Mouse (Mus musculus) CH12.LX (cell line): ENCODE data around the gene Selplg. TPM values are rescaled to one million over a fixed set of nuclear protein-coding genes. Genes with fewer than 3 reads are reported as not detected.

Experiments
- DNase-seq: peaks from one replicate; pipeline ENCODE4 v3.0.0-alpha.2; 2013; ENCODE audit errors: extremely low read depth
- H3K27ac ChIP-seq: 2 replicates; pipeline ENCODE4 v1.5.1; 2012; ENCODE audit warnings: low read depth, mild to moderate bottlenecking, control low read depth, moderate library complexity; ENCODE audit not compliant: insufficient read depth
- H3K27me3 ChIP-seq: replicated peaks from 2 replicates; pipeline ENCODE3; 2012; ENCODE audit warnings: inconsistent platforms
- H3K36me3 ChIP-seq, 2 experiments: replicated peaks in 1 of 2; 2 replicates each; pipeline versions ENCODE3 to v1.6.1; 2012; ENCODE audit warnings: inconsistent platforms in 1 of 2, low read length in 1 of 2, mild to moderate bottlenecking in 1 of 2, mixed read lengths in 1 of 2, moderate library complexity in 1 of 2; ENCODE audit not compliant: control insufficient read depth in 1 of 2, insufficient read depth in 1 of 2
- H3K4me1 ChIP-seq, 2 experiments: 2 replicates each; pipeline ENCODE4 v1.6.1; 2012; ENCODE audit warnings: inconsistent platforms in 1 of 2, moderate library complexity in 1 of 2; ENCODE audit not compliant: insufficient read depth in 2 of 2, control insufficient read depth in 1 of 2
- H3K4me2 ChIP-seq: 2 replicates; pipeline ENCODE4 v1.6.1; 2012; ENCODE audit warnings: low read depth, mild to moderate bottlenecking, control low read depth; ENCODE audit not compliant: poor library complexity, insufficient read depth, severe bottlenecking
- H3K4me3 ChIP-seq, 3 experiments: fragments of 150-350 bp in 1 of 3; sonication (generic) in 1 of 3; replicated peaks in 1 of 3; 2 replicates each; pipeline versions ENCODE3 to v1.5.1; 2011 to 2012; ENCODE audit warnings: low read depth in 2 of 3, low read length in 2 of 3, mild to moderate bottlenecking in 2 of 3, moderate library complexity in 2 of 3, control low read depth in 1 of 3, improper control_type of control experiment in 1 of 3, inconsistent platforms in 1 of 3, mixed read lengths in 1 of 3; ENCODE audit not compliant: poor library complexity in 1 of 3
- H3K79me2 ChIP-seq: replicated peaks from 2 replicates; pipeline ENCODE4 v1.6.1; 2012; ENCODE audit warnings: mild to moderate bottlenecking, moderate library complexity; ENCODE audit not compliant: control insufficient read depth, poor library complexity, insufficient read depth, severe bottlenecking; ENCODE audit errors: extremely low read depth
- H3K9ac ChIP-seq: 2 replicates; pipeline ENCODE4 v1.6.1; 2012; ENCODE audit warnings: low read depth, mild to moderate bottlenecking, control low read depth, moderate library complexity; ENCODE audit not compliant: insufficient read depth
- H3K9me3 ChIP-seq: replicated peaks from 2 replicates; pipeline ENCODE3; 2012; ENCODE audit warnings: low read length, inconsistent platforms, mixed read lengths
- BHLHE40 ChIP-seq: IDR thresholded peaks from 2 replicates; pipeline ENCODE4 v1.6.1; 2011; ENCODE audit warnings: mild to moderate bottlenecking, low read depth, low read length, improper control_type of control experiment
- CHD1 ChIP-seq: IDR thresholded peaks from 2 replicates; pipeline ENCODE4 v1.6.1; 2012; ENCODE audit warnings: low read depth, low read length, improper control_type of control experiment, inconsistent platforms
- CHD2 ChIP-seq: IDR thresholded peaks from 2 replicates; pipeline ENCODE4 v1.6.1; 2011; ENCODE audit warnings: low read length, improper control_type of control experiment
- CTCF ChIP-seq, 2 experiments: IDR thresholded peaks in 1 of 2; conservative IDR thresholded peaks in 1 of 2; 2 replicates each; pipeline ENCODE4 v1.5.1; 2011 to 2012; ENCODE audit warnings: low read depth in 2 of 2, low read length in 2 of 2, improper control_type of control experiment in 1 of 2, inconsistent platforms in 1 of 2, mild to moderate bottlenecking in 1 of 2, moderate library complexity in 1 of 2
- E2F4 ChIP-seq: IDR thresholded peaks from 2 replicates; pipeline ENCODE4 v1.6.1; 2011; ENCODE audit warnings: low read depth, low read length, improper control_type of control experiment; ENCODE audit not compliant: insufficient replicate concordance
- ELF1 ChIP-seq: IDR thresholded peaks from 2 replicates; pipeline ENCODE4 v1.6.1; 2014; ENCODE audit warnings: low read depth, mild to moderate bottlenecking, inconsistent platforms, low read length, improper control_type of control experiment
- EP300 ChIP-seq: IDR thresholded peaks from 2 replicates; pipeline ENCODE4 v1.6.1; 2011; ENCODE audit warnings: low read length, improper control_type of control experiment
- ETS1 ChIP-seq: conservative IDR thresholded peaks from 2 replicates; pipeline ENCODE4 v1.6.1; 2012; ENCODE audit warnings: low read depth, mild to moderate bottlenecking, inconsistent platforms, low read length, improper control_type of control experiment, moderate library complexity
- GABPA ChIP-seq: IDR thresholded peaks from 2 replicates; pipeline ENCODE4 v1.6.1; 2012; ENCODE audit warnings: low read depth, low read length, improper control_type of control experiment, inconsistent platforms; ENCODE audit not compliant: insufficient replicate concordance
- HCFC1 ChIP-seq: IDR thresholded peaks from 2 replicates; pipeline ENCODE4 v1.6.1; 2012; ENCODE audit warnings: low read depth, mild to moderate bottlenecking, inconsistent platforms, low read length, improper control_type of control experiment
- IRF4 ChIP-seq: IDR thresholded peaks from 2 replicates; pipeline ENCODE4 v1.6.1; 2014; ENCODE audit warnings: low read depth, mild to moderate bottlenecking, inconsistent platforms, low read length, improper control_type of control experiment
- JUN ChIP-seq: IDR thresholded peaks from 2 replicates; pipeline ENCODE4 v1.6.1; 2011; ENCODE audit warnings: low read depth, mild to moderate bottlenecking, low read length, improper control_type of control experiment, moderate library complexity; ENCODE audit not compliant: insufficient read depth
- JUND ChIP-seq: conservative IDR thresholded peaks from 2 replicates; pipeline ENCODE4 v1.6.1; 2011; ENCODE audit warnings: low read depth, low read length, improper control_type of control experiment
- KAT2A ChIP-seq: IDR thresholded peaks from 2 replicates; pipeline ENCODE4 v1.6.1; 2012; ENCODE audit warnings: low read length, improper control_type of control experiment, inconsistent platforms; ENCODE audit not compliant: insufficient replicate concordance
- MAFK ChIP-seq: IDR thresholded peaks from 2 replicates; pipeline ENCODE4 v1.6.1; 2011; ENCODE audit warnings: low read length, improper control_type of control experiment; ENCODE audit not compliant: insufficient replicate concordance
- MAX ChIP-seq: IDR thresholded peaks from 2 replicates; pipeline ENCODE4 v1.6.1; 2011; ENCODE audit warnings: low read length, improper control_type of control experiment
- MAZ ChIP-seq: IDR thresholded peaks from 2 replicates; pipeline ENCODE4 v1.6.1; 2012; ENCODE audit warnings: low read depth, mild to moderate bottlenecking, inconsistent platforms, low read length, improper control_type of control experiment, moderate library complexity
- MEF2A ChIP-seq: IDR thresholded peaks from 2 replicates; pipeline ENCODE4 v1.6.1; 2014; ENCODE audit warnings: low read depth, mild to moderate bottlenecking, inconsistent platforms, low read length, improper control_type of control experiment, borderline replicate concordance
- MYC ChIP-seq: IDR thresholded peaks from 2 replicates; pipeline ENCODE4 v1.6.1; 2011; ENCODE audit warnings: low read depth, mild to moderate bottlenecking, improper control_type of control experiment, low read length
- NELFE ChIP-seq: IDR thresholded peaks from 2 replicates; pipeline ENCODE4 v1.6.1; 2011; ENCODE audit warnings: low read depth, low read length, improper control_type of control experiment
- NRF1 ChIP-seq: IDR thresholded peaks from 2 replicates; pipeline ENCODE4 v1.6.1; 2014; ENCODE audit warnings: low read depth, mild to moderate bottlenecking, inconsistent platforms, low read length, improper control_type of control experiment, moderate library complexity
- PAX5 ChIP-seq: IDR thresholded peaks from 2 replicates; pipeline ENCODE4 v1.6.1; 2012; ENCODE audit warnings: low read length, inconsistent platforms, mixed read lengths
- POLR2A ChIP-seq: IDR thresholded peaks from 2 replicates; pipeline ENCODE4 v1.6.1; 2011; ENCODE audit warnings: low read depth, mild to moderate bottlenecking, improper control_type of control experiment, low read length
- POLR2AphosphoS2 ChIP-seq: IDR thresholded peaks from 2 replicates; pipeline ENCODE4 v1.6.1; 2011; ENCODE audit warnings: low read depth, low read length, improper control_type of control experiment
- RAD21 ChIP-seq: IDR thresholded peaks from 2 replicates; pipeline ENCODE4 v1.6.1; 2011; ENCODE audit warnings: low read depth, mild to moderate bottlenecking, low read length, improper control_type of control experiment, moderate library complexity
- RCOR1 ChIP-seq: conservative IDR thresholded peaks from 2 replicates; pipeline ENCODE4 v1.6.1; 2012; ENCODE audit warnings: low read depth, mild to moderate bottlenecking, inconsistent platforms, low read length, improper control_type of control experiment
- SIN3A ChIP-seq: IDR thresholded peaks from 2 replicates; pipeline ENCODE4 v1.6.1; 2012; ENCODE audit warnings: low read length, improper control_type of control experiment, inconsistent platforms
- TBP ChIP-seq: conservative IDR thresholded peaks from 2 replicates; pipeline ENCODE4 v1.6.1; 2011; ENCODE audit warnings: low read depth, low read length, improper control_type of control experiment
- TCF12 ChIP-seq: IDR thresholded peaks from 2 replicates; pipeline ENCODE4 v1.6.1; 2014; ENCODE audit warnings: low read depth, mild to moderate bottlenecking, inconsistent platforms, low read length, improper control_type of control experiment
- UBTF ChIP-seq: IDR thresholded peaks from 2 replicates; pipeline ENCODE4 v1.6.1; 2012; ENCODE audit warnings: low read depth, mild to moderate bottlenecking, inconsistent platforms, low read length, improper control_type of control experiment, moderate library complexity
- USF1 ChIP-seq: IDR thresholded peaks from 2 replicates; pipeline ENCODE4 v1.6.1; 2014; ENCODE audit warnings: low read depth, mild to moderate bottlenecking, inconsistent platforms, low read length, improper control_type of control experiment
- ZKSCAN1 ChIP-seq: IDR thresholded peaks from 2 replicates; pipeline ENCODE4 v1.6.1; 2012; ENCODE audit warnings: low read depth, inconsistent platforms, low read length, improper control_type of control experiment, borderline replicate concordance
- dilution Hi-C: fragments of 300-500 bp; cut with MboI; formaldehyde crosslinking; loops from 2 replicates; pipeline ENCODE4 v1.14.3; 2020; ENCODE audit warnings: low sequenced_read_pairs; ENCODE audit not compliant: extremely low pct_unique_long_range_greater_than_20kb, extremely low pct_ligation_motif_present
- in situ Hi-C: fragments of 300-500 bp; cut with MboI; formaldehyde crosslinking; loops from 3 replicates; pipeline ENCODE4 v1.14.3; 2019; ENCODE audit warnings: low sequenced_read_pairs, low pct_ligation_motif_present, low pct_unique_long_range_greater_than_20kb, mixed read lengths
- polyA plus RNA-seq: library from polyadenylated mRNA; unstranded; fragments of >175 nt; gene quantifications from 2 replicates; pipeline ENCODE4 v1.2.1, GENCODE M21; 2012; ENCODE audit warnings: low read depth; ENCODE audit not compliant: insufficient read length
- total RNA-seq, 2 experiments: library from RNA; depleted of rRNA; stranded (reverse); fragments of 300-350 nt in 1 of 2; fragments of >200 nt in 1 of 2; gene quantifications; 2 replicates each; pipeline ENCODE4 v1.2.3; 2012 to 2014

Gene Selplg
- total RNA-seq (2012; rRNA removed) (50.5 and 58.5 TPM in 2 replicates), total RNA-seq (2014; rRNA removed) (27.9 and 29.4 TPM in 2 replicates), polyA plus RNA-seq (34.2 and 41.6 TPM in 2 replicates)

DNA sequence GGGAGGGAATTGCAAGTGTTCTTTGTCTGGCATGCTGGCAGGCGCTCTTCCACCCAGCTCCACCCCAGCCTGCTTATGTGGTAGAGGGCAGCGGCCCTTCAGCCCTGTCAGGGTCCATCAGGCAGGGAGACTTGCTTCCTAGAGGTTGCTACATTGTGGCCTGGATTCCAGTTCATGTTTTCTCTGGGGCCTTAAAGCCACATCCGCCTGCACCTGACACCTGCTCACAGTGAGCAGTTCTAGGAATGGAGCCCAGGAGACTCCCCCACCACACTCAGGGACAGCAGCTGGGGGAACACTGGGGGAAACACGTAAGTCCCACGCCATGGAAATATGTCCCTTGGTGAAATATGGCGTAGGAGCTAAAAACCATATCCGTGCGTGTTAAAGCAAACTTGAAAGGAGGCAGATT, at the start of gene Selplg:
TSS of gene Selplg (minus strand) at position 155 of the 412 bp plus-strand sequence.
- H3K9me3 ChIP-seq = no peaks in the 10 kb centered on the region
- peak within 1 kb of the TSS; percentile 36 to 68 (median 50) for H3K4me3 ChIP-seq
- in situ Hi-C loops (loop anchor here (10.0 kb wide), 1 partner anchor 58 kb away; the partner anchor contains the start of genes Iscu and Sart3), dilution Hi-C loops (no loop called here)
- no peaks in the 10 kb centered on the region for H3K27me3 ChIP-seq
- peak within 1 kb of the TSS; percentile 17 for H3K4me2 ChIP-seq
- peak within 1 kb of the TSS; percentile 90 for H3K27ac ChIP-seq
- peak; percentile 95 for DNase-seq
- peaks cover 0 to 6% of the 10 kb centered on the region in 2 experiments for H3K36me3 ChIP-seq
- H3K9ac ChIP-seq = peak within 1 kb of the TSS; percentile 26; the same call in 1 of the 2 replicates
- H3K79me2 ChIP-seq = no peaks in the 10 kb centered on the region
- TF ChIP-seq POLR2AphosphoS2 (no peak), RCOR1 (peak; percentile 88), JUN (no peak), CTCF (conservative IDR thresholded peaks at IDR 0.05 in 1 of 2, IDR thresholded peaks at IDR 0.05 in 1 of 2; ENCODE audit: low read depth in 2 of 2, low read length in 2 of 2) (no peak), GABPA (peak; percentile 84), CHD1 (0 out of 2 replicates have a peak, but pooled peaks have one; percentile 14), PAX5 (no peak), RAD21 (no peak), HCFC1 (peak; percentile 47; the same call in 1 of the 2 replicates), JUND (no peak), E2F4 (peak; percentile 30; the same call in 1 of the 2 replicates), CHD2 (peak; percentile 89), MEF2A (peak; percentile 86), UBTF (peak; percentile 93), TCF12 (peak; percentile 100), SIN3A (peak; percentile 53; the same call in 1 of the 2 replicates), BHLHE40 (peak; percentile 89), ETS1 (peak; percentile 99), MAFK (0 out of 2 replicates have a peak, but pooled peaks have one; percentile 42), NRF1 (peak; percentile 36; the same call in 1 of the 2 replicates), MYC (peak; percentile 78; the same call in 1 of the 2 replicates), TBP (no peak; the same call in 1 of the 2 replicates), KAT2A (0 out of 2 replicates have a peak, but pooled peaks have one; percentile 59), MAX (peak; percentile 55), ELF1 (peak; percentile 50; the same call in 1 of the 2 replicates), POLR2A (peak; percentile 55; the same call in 1 of the 2 replicates), ZKSCAN1 (no peak), NELFE (no peak), IRF4 (peak; percentile 74), MAZ (peak; percentile 80), USF1 (no peak), EP300 (peak; percentile 95)
- H3K4me1 ChIP-seq = peaks cover 24 to 79% of the 10 kb centered on the region in 2 experiments
